22 mouse cellular contexts compared by ENCODE assay signal in the genomic region with DNA sequence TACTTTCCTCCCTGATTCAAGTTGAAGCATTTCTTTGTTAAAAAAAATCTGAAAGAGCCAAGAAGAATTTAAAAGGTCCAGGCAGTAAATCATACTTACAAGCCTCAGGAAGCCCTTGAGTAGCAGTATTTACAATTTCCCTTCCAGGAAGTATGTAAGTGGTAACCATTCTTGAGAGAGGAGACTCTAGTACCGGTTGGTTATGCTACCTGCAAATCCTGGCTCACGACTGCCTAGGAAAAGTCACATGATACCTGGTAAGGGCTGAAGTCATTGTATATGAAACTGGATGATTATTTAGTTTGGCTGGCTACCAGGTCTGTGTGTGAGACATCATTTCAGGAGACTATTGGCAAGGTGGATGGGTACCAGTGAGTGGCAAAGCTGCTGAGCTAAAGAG.
DNase-seq lines count a peak whose midpoint lies in the region; ATAC-seq and TF ChIP-seq lines count a peak whose summit lies in the region.
"Had no signal": no experiment of that assay in that cellular context is flagged by ENCODE, and none has a peak within 500 bp of the region (broad histone marks: within the 10 kb centered on the region; RNA-seq: fewer than 3 reads in every experiment).

No protein-coding gene starts in this region.

- no peak for ATAC-seq in embryonic facial prominence, embryonic 14.5 days (ENCODE audit: low read depth)
- ATAC-seq in kidney, postnatal 0 days (replicated peaks; ENCODE audit: low FRiP score, low read depth) = no peak
- ATAC-seq in lung, embryonic 16.5 days (ENCODE audit: low read depth) = peak; percentile 54; the same call in 1 of the 2 replicates
- peak; percentile 78 for ATAC-seq in lung, postnatal 0 days
- ATAC-seq: activated CD4-positive, CD25-positive, alpha-beta regulatory T cell, adult 4 months; CD4-positive, CD25-positive, alpha-beta regulatory T cell, adult 4 months; Patski had no signal

- TF ChIP-seq POLR2A in lung, adult 2 months (IDR thresholded peaks at IDR 0.05; ENCODE audit: borderline replicate concordance, extremely low read depth, low read depth, low read length) = no peak

- H3K36me3 ChIP-seq in embryonic facial prominence, embryonic 14.5 days (ENCODE audit: control insufficient read depth, insufficient read depth, low read length) = no peaks in the 10 kb centered on the region
- no peaks in the 10 kb centered on the region for H3K36me3 ChIP-seq in embryonic facial prominence, embryonic 10.5 days (replicated peaks)
- H3K36me3 ChIP-seq in kidney, postnatal 0 days (ENCODE audit: insufficient read depth, low read length) = no peaks in the 10 kb centered on the region
- H3K36me3 ChIP-seq in lung, embryonic 16.5 days (ENCODE audit: control insufficient read depth, insufficient read depth, low read length) = no peaks in the 10 kb centered on the region
- no peaks in the 10 kb centered on the region for H3K36me3 ChIP-seq in lung, postnatal 0 days (ENCODE audit: insufficient read depth, low read length)
- H3K36me3 ChIP-seq: G1E had no signal

- no peaks in the 10 kb centered on the region for H3K27me3 ChIP-seq in embryonic facial prominence, embryonic 14.5 days (replicated peaks; ENCODE audit: control insufficient read depth, insufficient read depth, low read length)
- no peaks in the 10 kb centered on the region for H3K27me3 ChIP-seq in embryonic facial prominence, embryonic 10.5 days (replicated peaks; ENCODE audit: low read depth, poor library complexity, severe bottlenecking)
- H3K27me3 ChIP-seq in kidney, postnatal 0 days (ENCODE audit: insufficient read depth, low read length) = no peaks in the 10 kb centered on the region
- no peaks in the 10 kb centered on the region for H3K27me3 ChIP-seq in lung, embryonic 16.5 days (ENCODE audit: control insufficient read depth, insufficient read depth, low read depth, low read length)
- H3K27me3 ChIP-seq in lung, postnatal 0 days (replicated peaks; ENCODE audit: insufficient read depth, low read length) = no peaks in the 10 kb centered on the region
- H3K27me3 ChIP-seq: CH12.LX had no signal

- WGBS in embryonic facial prominence, embryonic 14.5 days = 66% methylated on average over 2 of the region's 2 CpGs
- WGBS in embryonic facial prominence, embryonic 10.5 days = 94% methylated on average over 2 of the region's 2 CpGs
- 60% methylated on average over 2 of the region's 2 CpGs for WGBS in kidney, postnatal 0 days
- 46% methylated on average over 2 of the region's 2 CpGs for whole genome bisulfite sequencing in lung, embryonic 16.5 days
- whole genome bisulfite sequencing in lung, postnatal 0 days = 36% methylated on average over 2 of the region's 2 CpGs
- WGBS in lung, adult 2 months = 57% methylated on average over 2 of the region's 2 CpGs

- H3K4me2 ChIP-seq in embryonic facial prominence, embryonic 14.5 days (ENCODE audit: low read depth, low read length) = no peak overlapping the region
- no peak overlapping the region for H3K4me2 ChIP-seq in kidney, postnatal 0 days (ENCODE audit: low read length)
- H3K4me2 ChIP-seq in lung, embryonic 16.5 days (ENCODE audit: low read depth, low read length) = no peak overlapping the region
- no peak overlapping the region for H3K4me2 ChIP-seq in lung, postnatal 0 days (replicated peaks; ENCODE audit: low read depth, low read length)

- no peaks in the 10 kb centered on the region for H3K4me1 ChIP-seq in embryonic facial prominence, embryonic 14.5 days (ENCODE audit: control insufficient read depth, insufficient read depth, low read length)
- H3K4me1 ChIP-seq in embryonic facial prominence, embryonic 10.5 days = no peaks in the 10 kb centered on the region
- no peaks in the 10 kb centered on the region for H3K4me1 ChIP-seq in kidney, postnatal 0 days (replicated peaks; ENCODE audit: insufficient read depth, low read length)
- H3K4me1 ChIP-seq in lung, embryonic 16.5 days (replicated peaks; ENCODE audit: control insufficient read depth, insufficient read depth, low read length) = no peaks in the 10 kb centered on the region
- H3K4me1 ChIP-seq in lung, postnatal 0 days (ENCODE audit: insufficient read depth, low read depth, low read length) = no peaks in the 10 kb centered on the region
- no peaks in the 10 kb centered on the region for H3K4me1 ChIP-seq in lung, adult 2 months (ENCODE audit: control insufficient read depth, insufficient read depth, low read length)

- no peak overlapping the region for H3K9ac ChIP-seq in embryonic facial prominence, embryonic 14.5 days (ENCODE audit: low read depth, low read length)
- no peak overlapping the region for H3K9ac ChIP-seq in kidney, postnatal 0 days (ENCODE audit: low read depth, low read length)
- H3K9ac ChIP-seq in lung, embryonic 16.5 days (ENCODE audit: low read length) = no peak overlapping the region
- H3K9ac ChIP-seq in lung, postnatal 0 days (replicated peaks; ENCODE audit: low read depth) = no peak overlapping the region

- no peak overlapping the region for H3K27ac ChIP-seq in embryonic facial prominence, embryonic 14.5 days (replicated peaks; ENCODE audit: low read depth, low read length)
- H3K27ac ChIP-seq in embryonic facial prominence, embryonic 10.5 days (replicated peaks) = no peak overlapping the region
- no peak overlapping the region for H3K27ac ChIP-seq in kidney, postnatal 0 days
- H3K27ac ChIP-seq in lung, embryonic 16.5 days (ENCODE audit: low read length) = no peak overlapping the region
- no peak overlapping the region for H3K27ac ChIP-seq in lung, postnatal 0 days (ENCODE audit: low read length)

- peak; percentile 17 for DNase-seq in embryonic facial prominence, embryonic 14.5 days (ENCODE audit: low spot score)
- DNase-seq in embryonic facial prominence, embryonic 10.5 days (ENCODE audit: low spot score) = no peak
- peak; percentile 12 for DNase-seq in kidney, postnatal 0 days (ENCODE audit: low spot score)
- DNase-seq in kidney, postnatal 10 days = no peak
- DNase-seq in lung, adult 18-20 months = no peak
- peak; percentile 54 for DNase-seq in lung, postnatal 0 days (ENCODE audit: low spot score)
- no peak for DNase-seq in lung, adult 2 months
- DNase-seq: adrenal gland, adult 2 months; adrenal gland, adult 8-10 months; adrenal gland, postnatal 10 days; adrenal gland, postnatal 14 days; adrenal gland, postnatal 25 days; adrenal gland, postnatal 36 days; B cell, adult 2 months; cerebellum, adult 11 months; cerebellum, adult 11-12 months had no signal

- no peak overlapping the region for H3K4me3 ChIP-seq in embryonic facial prominence, embryonic 14.5 days (ENCODE audit: low read depth, low read length)
- no peak overlapping the region for H3K4me3 ChIP-seq in embryonic facial prominence, embryonic 10.5 days
- H3K4me3 ChIP-seq in kidney, postnatal 0 days (replicated peaks; ENCODE audit: low read depth, low read length) = no peak overlapping the region
- H3K4me3 ChIP-seq in lung, embryonic 16.5 days (ENCODE audit: low read length) = no peak overlapping the region
- H3K4me3 ChIP-seq in lung, postnatal 0 days (ENCODE audit: low read depth, low read length) = no peak overlapping the region
- no peak overlapping the region for H3K4me3 ChIP-seq in lung, adult 2 months (replicated peaks; ENCODE audit: extremely low read depth, low read depth, low read length)

- TF ChIP-seq CTCF in kidney, postnatal 0 days (IDR thresholded peaks at IDR 0.05; ENCODE audit: low read depth) = no peak
- TF ChIP-seq CTCF in lung, postnatal 0 days (IDR thresholded peaks at IDR 0.05) = no peak
- TF ChIP-seq CTCF in lung, adult 2 months (IDR thresholded peaks at IDR 0.05; ENCODE audit: insufficient read depth, low read length) = no peak

- H3K9me3 ChIP-seq in embryonic facial prominence, embryonic 14.5 days (ENCODE audit: control insufficient read depth, low read length) = no peaks in the 10 kb centered on the region
- H3K9me3 ChIP-seq in embryonic facial prominence, embryonic 10.5 days = no peaks in the 10 kb centered on the region
- no peaks in the 10 kb centered on the region for H3K9me3 ChIP-seq in kidney, postnatal 0 days (replicated peaks; ENCODE audit: low read length)
- peaks cover 3% of the 10 kb centered on the region; the same call in 1 of the 2 replicates for H3K9me3 ChIP-seq in lung, embryonic 16.5 days (ENCODE audit: control insufficient read depth, low read length)
- no peaks in the 10 kb centered on the region for H3K9me3 ChIP-seq in lung, postnatal 0 days (ENCODE audit: low read length)

- TF ChIP-seq EP300 in lung, postnatal 0 days (IDR thresholded peaks at IDR 0.05) = 0 out of 2 replicates have a peak, but pooled peaks have one; percentile 11

Comparison
In these comparisons a context has a peak if more than half of its experiments do, and no peak if none do; other contexts are left out.
1. DNase-seq: peak in embryonic facial prominence, embryonic 14.5 days (single experiment), kidney, postnatal 0 days (single experiment) and lung, postnatal 0 days (single experiment); none in embryonic facial prominence, embryonic 10.5 days (single experiment), kidney, postnatal 10 days (single experiment), lung, adult 18-20 months (0 of 2) and lung, adult 2 months (single experiment).
2. ATAC-seq: peak in lung, embryonic 16.5 days (single experiment) and lung, postnatal 0 days (single experiment); none in embryonic facial prominence, embryonic 14.5 days (single experiment) and kidney, postnatal 0 days (single experiment).